Mouse (Mus musculus): ENCODE data around the gene Med16.

DNA sequence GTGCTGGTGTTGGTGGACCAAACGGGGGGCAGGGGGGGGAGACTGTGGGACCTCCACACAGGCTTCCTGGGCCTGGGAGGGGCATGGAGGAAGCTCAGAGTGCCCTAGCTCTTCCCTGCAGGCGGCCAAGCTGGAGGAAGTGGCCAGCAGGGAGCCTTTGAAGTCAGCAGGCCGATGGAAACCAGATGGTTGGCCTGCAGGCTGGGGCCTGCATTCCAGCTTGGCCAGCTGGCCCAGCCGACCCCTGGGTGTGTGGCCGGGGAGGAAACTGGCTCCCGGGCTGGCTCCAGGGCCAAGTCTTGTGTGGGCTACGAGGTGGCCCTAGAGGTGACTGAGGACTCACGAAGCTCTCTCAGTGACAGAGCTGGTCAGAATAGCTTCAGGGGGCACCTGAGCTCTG lies 24.0 kb upstream of the Med16 start:
- TF ChIP-seq CTCF (IDR thresholded peaks at IDR 0.05; ENCODE audit: low read depth) (no peak), EP300 (IDR thresholded peaks at IDR 0.05; ENCODE audit: low read depth) (0 out of 2 replicates have a peak, but pooled peaks have one; percentile 45)

Measured in heart, postnatal 0 days (tissue).